Mouse (Mus musculus) frontal cortex, adult 2 months (tissue): Measurements from ENCODE around the gene Cacna1g. TPM values are rescaled to one million over a fixed set of nuclear protein-coding genes. Genes with fewer than 3 reads are reported as not detected.

Experiments
- DNase-seq, 2 experiments: peaks; one replicate each; pipeline ENCODE4 v3.0.0; 2022; ENCODE audit warnings: low spot score in 1 of 2; ENCODE audit errors: extremely low spot score in 1 of 2
- polyA plus RNA-seq: library from polyadenylated mRNA; depleted of rRNA; stranded (reverse); fragments of >200 nt; gene quantifications from 2 replicates; pipeline ENCODE4 v1.2.3, GENCODE M21; 2012

Gene Cacna1g
- polyA plus RNA-seq, 1 experiment, result 191 TPM

DNA sequence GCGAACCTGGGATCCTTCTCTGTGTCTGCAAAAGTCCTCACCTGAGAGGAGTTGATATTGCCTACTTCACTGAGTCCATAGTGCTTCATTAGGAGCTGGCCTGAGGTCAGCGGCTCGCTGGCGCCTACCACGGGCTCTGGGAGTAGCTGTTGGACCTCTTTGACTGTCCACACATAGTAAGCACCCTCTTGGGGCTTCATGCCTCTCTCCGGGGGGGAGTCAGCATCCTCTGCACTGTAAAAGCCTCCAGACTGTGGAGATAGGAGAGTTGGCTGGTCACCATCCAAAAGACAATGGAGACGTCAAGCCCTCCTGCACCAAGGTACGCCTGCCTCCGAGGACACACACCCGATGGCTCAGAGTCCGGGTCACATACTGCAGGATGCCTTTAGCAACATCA is 8.7 kb upstream of the Cacna1g start:
- DNase-seq, result no peak

DNA sequence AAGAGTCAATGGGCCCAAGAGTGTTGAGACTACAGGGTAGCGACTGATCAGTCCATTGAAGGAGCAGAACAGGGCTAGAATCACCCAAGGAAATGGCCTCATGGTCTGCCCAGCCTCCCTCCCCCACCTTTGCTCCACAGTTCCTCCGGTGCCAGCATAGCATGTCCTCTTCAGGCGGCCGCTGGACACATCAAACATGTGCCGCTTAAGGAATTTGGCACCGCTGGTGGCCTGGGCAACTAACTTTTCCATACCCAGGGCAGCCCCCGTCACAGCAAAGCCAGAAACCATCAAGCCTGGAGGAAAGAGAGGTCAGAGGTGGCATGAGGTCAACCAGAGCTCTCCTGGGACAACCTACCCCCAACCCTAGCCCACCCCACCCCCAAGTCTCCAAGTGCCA is 8.0 kb upstream of the Cacna1g start:
- DNase-seq, result no peak

DNA sequence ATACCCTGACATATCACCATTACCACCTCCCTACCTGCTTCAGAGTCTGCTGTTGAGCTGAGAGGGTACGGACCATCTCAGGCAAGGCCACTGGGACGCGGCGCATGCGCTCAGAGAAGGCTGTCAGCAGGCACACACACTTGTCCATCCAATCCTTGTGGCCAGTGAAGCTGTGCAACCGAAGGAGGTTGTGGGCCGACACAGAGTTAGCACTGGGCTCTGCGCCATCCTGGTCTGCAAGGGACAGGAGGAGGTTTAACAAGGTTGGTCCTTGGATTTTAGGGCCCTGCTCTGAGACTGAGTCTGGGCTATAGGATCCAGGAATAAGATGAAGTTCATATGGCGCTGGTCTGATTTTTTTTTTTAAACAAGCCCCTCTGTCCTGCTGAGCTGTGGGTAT is 6.4 kb upstream of the Cacna1g start:
- DNase-seq, result no peak

DNA sequence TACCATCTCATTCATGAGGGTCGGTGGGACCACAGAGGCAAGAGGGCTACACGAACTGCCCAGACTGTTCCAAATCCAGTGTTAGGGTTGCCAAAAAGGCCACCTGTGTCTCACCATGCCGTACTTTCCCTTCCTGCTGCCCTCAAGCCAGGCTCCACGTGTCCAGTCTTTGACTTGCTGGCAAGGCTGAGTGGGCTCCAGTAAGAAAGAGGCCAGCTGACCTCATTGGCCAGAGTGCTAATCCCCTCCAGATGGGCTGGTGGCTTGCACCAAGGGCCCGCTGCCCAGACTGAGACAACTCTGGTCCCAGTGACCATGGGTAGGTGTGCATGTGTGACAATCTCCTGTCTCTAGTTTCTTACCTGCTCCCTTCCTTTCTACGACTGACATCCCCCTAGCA is 3.7 kb upstream of the Cacna1g start:
- DNase-seq, result no peak

DNA sequence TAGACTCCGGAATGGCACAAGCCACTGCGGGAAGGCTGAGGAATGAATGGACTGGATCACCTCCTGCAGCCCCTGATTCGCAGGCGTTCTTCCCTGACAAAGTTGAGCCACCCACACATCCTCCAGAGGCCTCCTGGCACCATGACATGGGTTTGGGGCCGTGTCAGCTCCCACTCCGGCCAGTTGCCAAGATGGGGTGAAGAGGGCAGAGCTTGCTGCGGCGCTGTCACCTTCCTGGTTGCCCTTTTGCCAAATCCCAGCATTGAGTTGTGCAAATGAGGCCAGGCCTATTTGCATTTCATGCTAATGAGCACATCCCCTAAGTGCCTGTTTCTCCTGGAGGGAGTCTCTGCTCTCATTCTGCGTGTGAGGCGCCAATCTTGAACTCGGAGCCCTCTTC is 1.7 kb upstream of the Cacna1g start:
- no peak for DNase-seq

DNA sequence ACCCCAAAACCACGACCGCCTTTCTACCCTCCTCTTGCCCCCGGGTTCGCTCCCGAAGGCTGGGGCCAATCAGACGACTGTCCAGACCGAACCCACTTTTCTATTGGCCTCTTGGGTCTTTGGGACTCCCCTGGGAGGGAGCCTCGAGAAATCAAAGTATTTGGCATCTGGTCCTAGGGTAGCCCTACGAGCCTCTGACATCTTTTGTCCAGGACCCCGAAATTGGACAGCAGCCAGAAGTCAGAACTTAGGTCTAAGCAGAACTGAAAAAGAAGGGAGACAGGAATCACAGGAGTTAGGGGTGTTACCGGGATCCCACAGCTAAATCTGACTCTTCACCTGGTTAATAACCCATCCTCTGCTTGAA is 529 bp upstream of the Cacna1g start:
- no peak for DNase-seq

DNA sequence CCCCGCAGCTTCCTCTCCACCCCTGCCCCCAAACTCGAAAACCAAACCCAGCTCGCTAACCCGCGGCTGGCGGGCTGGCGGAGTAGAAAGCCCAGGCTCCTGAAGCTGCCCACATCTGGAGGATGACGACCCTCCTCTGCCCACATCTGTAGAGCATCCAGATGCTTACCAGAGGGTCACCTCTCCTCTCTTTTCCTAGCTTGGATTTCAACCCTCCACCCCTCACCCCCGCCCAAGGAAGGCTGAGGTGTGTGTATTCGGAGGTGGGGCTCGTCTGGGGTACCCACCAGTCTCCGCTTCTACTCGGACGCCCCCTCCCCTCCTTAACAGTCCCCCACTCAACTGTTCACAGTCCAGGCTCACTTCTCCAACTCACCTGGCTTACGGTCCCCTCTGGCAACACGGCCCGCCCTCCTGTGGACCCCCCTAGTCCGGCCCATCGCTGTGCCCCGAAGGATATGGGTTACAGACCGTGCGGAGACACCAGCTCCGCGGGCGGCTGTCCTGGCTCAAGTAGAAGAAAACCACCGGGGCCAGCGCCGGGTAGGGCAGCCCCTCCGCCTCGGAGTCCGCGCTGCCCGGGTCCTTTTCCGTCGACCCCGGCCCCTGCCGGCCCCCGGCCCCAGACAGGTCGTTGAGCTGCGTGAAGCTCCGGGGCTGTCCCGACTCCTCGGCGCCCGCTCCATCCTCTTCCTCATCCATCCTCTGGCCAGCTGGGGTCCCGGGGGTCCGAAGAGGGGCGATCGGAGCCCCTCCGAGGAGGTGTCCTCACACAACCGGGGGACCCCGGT is 887 bp downstream of the Cacna1g start:
- no peak for DNase-seq

DNA sequence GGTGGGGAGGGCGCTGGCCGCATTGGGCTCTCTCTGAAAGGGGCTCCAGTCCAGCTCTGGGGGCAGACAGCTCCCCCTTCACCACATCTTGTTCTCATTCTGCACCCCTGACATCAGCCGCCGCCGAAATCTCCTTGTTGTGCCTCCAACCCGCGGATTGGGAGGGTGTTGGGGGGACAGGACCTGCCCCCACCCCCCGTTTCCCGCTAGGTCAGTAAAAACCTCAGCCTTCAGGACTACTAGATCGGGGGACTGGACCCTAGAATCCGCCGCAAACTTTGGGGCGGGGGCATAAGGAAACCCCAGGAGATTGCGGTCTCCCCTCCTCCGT is 1.4 kb downstream of the Cacna1g start:
- DNase-seq, result no peak

DNA sequence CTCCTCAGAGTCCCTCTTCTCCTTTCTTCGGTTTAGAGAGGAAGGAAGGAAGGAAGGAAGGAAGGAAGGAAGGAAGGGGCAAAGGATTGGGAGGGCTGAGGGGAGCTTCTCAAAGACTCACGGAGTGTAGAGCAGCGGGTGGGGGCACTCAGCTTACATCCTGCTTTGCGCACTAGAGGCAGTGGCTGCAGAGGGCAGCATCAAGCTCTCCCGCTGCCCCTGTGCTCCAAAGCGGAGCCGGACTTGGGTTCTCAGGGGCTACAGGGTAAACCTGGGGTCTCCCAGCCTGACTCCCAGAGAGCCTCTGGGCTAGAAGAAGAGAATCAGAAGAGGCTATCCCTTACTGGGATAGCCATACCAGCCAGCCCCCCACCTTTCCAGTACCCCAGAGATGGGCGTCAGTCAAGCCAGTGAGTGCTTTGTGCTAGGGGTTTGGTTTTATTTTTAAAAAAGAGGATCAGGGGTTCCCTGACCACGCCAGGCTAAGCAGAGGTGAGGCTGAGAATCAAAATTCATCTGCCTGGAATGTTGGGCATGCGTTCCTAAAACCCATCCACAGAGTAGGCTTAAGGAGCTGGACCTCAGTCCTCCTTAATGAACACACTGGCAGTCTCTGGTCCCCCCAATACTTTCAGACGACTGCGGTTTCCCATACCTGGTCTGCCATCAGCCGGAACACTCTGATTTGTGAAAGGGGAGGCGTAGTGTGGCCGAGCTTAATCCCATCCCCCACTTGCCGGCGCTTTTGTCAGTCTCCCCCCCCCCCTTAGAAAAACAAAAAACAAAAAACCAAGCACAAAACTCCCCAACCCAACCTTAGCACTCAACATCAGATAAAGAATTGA is 2.0 kb downstream of the Cacna1g start:
- DNase-seq, result no peak

DNA sequence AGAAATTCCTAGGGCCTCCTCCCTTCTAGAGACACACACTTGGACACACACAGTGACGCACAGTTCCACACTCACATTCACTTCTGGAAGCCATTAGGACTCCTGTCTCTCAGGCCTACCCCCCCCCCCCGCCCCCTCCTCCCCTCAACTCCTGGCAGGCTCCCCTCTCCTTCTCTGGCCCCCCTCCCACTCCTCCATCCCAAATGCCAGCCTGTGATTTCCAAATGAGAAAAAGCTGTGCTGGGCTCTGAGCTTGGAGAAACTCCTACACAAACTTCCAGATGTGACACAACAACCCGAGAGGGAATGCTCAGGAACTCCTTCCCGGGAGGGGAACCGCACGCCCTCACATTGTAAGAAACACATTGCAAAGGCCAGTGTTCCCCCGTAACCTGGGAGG is 3.6 kb downstream of the Cacna1g start:
- DNase-seq, result no peak

DNA sequence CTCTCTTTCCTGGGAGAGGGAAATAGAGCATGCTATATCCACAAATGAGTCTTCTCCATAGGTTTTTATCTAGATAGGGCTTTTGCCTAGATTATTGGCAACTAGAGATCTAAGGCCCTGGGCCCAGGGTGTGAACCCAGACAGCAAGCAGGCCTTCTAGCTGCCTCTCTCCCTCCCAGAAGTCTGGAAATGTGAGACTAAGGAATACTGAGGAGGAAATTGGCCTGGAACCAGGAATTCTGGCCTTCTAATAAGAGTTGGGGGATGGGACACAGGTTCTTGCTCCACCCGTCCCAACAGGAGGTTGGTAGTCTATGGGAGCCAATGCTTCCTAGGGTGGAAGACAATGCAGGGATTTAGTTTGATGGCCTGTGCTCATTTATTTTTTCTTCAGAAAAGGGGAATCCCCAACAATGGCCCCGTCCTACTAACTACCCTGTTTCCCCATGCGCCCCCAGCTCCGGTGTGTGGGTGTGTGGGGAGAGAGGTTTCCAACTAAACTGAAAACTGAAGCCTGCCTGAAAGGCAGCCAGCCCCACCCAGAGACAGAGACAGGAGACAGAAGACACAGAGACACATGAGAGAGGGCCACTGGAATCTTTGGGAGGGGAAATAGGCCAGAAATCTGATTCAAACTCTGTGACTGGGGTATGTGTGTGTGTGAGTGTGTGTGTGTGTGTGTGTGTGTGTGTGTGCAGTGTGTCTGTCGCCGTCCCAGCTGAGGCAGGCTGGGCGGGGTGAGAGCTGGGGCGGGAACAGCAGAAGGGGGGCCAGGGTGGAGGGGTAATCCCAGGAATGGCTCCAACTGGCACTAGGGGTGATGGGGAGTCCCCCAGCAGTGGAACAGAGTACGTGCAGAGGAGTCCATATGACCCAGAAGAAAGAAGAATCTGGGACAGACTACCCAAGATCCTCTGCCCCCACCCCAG is 4.6 kb downstream of the Cacna1g start:
- DNase-seq, result no peak

DNA sequence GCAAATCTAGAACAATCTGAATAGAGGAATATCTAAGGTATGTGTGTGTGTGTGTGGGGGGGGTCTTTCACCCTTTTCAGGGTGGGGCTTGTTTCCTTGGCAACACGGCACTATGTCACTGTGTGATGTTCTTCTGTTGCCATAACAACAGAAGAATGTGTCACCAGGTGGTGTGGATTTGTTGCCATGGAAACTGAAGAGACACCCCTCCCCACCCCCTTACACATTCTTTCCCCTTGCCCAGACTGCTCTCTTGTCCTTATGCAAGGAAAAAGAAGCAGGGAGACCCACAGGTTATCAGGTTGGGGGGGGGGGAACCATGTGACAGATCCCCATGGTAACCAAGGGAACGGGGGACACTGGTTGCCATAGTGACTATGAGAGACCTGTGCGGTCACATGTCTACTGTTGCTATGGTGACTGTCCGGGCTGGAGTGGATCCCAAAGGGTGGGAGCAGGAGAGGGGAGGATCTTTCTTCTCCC is 5.4 kb downstream of the Cacna1g start:
- DNase-seq, result peak; percentile 63 to 71

DNA sequence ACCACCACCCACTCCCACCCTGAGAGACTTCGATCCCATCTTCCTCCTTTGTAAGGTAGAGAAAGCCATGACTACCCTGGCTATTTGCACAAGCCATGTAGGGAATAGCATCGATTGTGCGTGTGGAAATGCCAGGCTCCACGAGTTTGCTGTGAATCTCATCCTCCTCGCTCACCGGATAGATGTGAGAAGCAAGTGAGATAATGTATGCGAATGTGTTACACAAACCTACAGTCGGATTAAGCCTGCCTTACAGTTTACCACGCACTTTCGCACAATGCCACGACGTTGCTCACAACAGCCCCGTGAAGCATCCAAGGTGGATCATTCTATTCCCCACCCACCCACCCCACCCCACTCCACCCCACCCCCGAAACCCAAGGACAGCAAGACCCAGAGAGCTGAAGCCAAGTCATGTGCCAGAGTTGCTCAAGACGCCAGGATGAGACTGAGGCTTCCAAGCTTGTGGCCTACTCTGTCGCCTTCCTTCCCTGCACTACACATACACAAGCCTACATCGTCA is 7.6 kb downstream of the Cacna1g start:
- peak in 1 of 2 experiments; percentile 67 for DNase-seq

DNA sequence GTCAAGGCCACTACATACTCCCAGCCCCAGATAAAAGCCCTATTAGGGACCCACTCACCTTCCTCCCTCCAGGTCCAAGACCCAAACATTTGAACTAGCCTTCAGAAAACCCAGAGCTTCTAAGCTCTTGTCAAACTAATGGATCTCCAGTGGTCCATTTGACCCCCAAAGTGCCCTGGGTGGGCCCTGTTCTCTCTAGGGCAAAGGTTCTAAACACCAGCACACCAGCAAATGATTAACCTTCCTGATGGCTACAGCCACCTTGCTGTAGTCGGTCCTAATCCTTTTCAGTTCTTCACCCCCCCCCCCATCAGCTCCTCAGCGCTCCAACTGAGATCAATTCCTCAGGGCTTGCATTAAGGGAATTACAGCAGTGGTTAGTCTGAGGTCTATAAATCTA is 9.8 kb downstream of the Cacna1g start:
- DNase-seq, result no peak

DNA sequence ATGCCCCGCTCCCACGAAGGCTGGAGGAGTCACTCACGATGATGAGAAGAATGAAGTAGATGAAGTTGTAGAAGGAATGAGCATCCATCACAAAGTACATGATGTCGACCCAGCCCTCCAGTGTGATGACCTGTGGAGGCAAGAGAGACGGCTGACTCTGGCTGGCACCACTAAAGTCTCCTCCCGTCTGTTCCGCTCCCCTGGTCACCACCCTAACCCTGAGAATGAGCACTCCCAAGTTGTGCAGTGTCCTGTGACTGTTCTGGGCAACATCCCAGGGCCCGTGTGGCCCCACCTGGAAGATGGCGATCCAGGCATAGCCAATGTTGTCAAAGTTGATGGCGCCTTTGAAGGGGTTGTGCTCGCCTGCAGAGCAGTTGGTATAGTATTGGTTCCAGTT is 12.1 kb downstream of the Cacna1g start:
- no peak for DNase-seq

DNA sequence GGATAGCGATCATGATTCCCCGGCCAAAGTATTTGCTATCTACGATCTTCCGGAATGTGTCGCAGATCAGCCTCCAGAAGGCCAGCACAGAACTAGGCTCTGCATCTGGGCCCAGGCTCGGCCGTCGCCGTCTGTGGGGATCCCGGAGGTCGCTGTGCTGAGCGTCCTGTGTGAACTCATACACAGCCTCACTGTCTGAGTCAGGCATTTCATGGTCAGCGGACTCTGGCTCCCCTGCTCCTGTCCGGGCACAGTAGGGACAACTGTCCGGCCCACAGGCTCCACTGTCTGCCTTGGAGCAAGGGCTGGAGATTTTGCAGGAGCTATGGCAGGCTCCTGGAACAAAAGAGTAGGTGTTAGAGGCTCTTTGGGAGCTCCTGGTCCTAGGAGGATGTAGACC is 17.0 kb downstream of the Cacna1g start:
- no peak for DNase-seq

DNA sequence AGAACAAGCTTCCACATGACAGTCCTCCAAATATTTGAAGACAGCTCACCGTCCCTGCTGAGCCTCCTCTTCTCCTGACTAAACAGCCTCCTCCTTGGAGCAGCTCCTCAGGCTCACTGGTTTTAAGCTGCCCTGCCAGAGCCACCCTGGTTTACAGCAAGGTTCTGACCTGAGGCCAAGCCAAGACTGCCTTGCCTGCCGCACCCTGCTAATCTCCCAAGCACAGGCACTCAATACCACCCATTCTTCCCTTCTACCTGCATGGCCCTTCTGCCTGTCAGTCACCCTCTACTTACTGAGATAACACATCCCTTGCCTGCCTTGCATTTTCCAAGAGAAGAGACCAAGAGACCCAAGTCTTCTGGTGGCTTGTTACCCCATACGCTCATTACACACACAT is 17.7 kb downstream of the Cacna1g start:
- no peak for DNase-seq

DNA sequence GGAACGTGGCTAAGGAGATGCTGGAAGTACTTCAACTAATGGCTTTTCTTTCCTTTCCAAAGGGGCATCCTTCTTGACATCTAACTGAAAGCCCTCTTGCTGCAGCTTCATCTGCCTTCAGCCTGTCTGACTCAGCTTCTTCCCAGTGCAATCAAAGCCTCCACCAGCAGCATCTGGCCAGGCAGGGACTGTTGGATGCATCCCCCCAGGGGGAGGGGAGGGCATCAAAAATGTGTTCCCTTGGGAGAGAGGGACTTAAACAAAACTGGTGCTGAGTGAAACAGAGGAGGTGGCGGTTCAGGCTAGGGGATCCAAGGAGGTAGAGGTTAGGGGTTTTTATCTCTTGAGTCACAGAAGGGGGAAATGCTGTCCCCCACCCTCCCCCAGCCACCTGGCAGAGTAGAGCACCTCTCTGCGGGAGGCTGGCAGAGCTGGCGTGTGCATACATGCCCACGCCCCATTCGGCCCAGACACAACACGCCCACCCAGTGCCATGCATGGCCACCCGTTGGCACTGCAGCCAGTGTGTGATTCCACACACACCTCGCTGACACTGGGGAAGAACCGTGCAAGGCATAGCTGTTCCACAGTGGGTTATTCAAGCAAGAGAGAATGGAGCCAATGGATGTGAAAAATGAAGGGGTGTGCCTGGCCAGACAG is 18.7 kb downstream of the Cacna1g start:
- no peak for DNase-seq

DNA sequence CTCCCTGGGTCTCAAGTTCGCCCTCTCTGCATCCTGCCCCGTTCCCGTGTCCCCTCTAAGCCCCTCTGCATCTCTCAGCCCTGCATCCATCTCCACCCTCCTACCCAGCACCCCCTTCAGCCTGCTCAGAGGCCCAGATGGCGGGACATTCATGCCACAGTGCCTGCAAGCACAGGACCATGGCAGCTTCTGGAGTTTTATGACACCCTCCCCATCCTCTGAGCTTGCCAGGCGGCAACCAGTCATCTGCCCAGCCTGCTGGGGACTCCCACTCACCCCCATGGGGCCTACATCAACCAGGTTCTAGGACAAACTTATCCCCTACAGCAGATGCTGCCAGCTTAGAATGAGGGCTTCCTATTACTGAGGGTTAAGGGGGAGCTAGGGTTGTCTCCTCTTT is 19.2 kb downstream of the Cacna1g start:
- DNase-seq, result no peak

DNA sequence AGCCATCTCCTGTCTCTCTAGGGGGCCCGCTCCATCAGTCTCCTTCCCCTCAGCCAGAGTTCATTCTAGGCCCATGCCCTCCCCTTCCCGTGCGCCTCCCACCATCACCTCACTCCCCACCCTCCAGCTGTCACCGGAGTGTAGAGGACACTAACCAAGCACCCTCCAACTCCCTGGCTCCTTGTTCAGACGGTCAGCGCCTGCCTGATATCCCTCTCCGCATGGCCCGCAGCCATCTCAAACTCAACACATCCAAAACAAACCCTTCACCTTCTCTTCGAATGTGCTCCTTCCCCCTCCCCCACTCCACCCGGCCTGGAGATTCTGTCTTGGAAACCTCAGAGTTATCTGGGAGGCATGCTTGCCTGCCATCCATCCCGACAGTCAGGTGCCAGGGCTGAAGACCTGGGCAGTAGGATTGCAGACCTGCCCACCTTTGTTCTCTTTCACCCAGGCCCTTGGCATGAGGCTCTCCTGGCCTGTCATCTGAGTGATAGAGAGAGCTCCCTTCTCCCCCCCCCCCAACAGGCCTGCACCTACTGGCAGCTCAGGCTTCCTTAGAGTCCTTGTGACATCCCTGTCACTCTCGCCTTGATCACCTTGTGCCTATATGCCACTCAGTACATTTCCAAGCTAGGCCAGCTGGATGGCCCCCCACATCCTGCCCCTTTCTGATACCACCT is 22.8 kb downstream of the Cacna1g start:
- no peak for DNase-seq
